Mouse (Mus musculus) bone marrow macrophage, adult 2 months (primary cell): ENCODE measurements around the gene Rcan2.

ENCODE experiments used
- CTCF ChIP-seq: IDR thresholded peaks from 2 replicates; pipeline ENCODE4 v1.5.1; 2012; ENCODE audit warnings: low read depth, mild to moderate bottlenecking, low read length, moderate library complexity
- POLR2A ChIP-seq: IDR thresholded peaks from 2 replicates; pipeline ENCODE4 v1.6.1; 2012; ENCODE audit warnings: mild to moderate bottlenecking, low read depth, low read length, borderline replicate concordance

- TF ChIP-seq CTCF (no peak), POLR2A (no peak)
These were observed 67.7 kb downstream of the Rcan2 start for GRCm38 (mm10) chr17:43868808-43869207.
